Mouse (Mus musculus) forebrain, embryonic 14.5 days (tissue): Measurements from ENCODE around the gene Car3. TPM values are rescaled to one million over a fixed set of nuclear protein-coding genes. Genes with fewer than 3 reads are reported as not detected.

Source experiments
- ATAC-seq: fragments of 200-750 bp; cut with Nextera tagmentation; 2 replicates; pipeline ENCODE4 v1.8.0; 2017; ENCODE audit warnings: mild to moderate bottlenecking, moderate library complexity
- DNase-seq: peaks from one replicate; pipeline ENCODE4 v3.0.0-alpha.2; 2015; ENCODE audit warnings: low spot score
- H3K27ac ChIP-seq: fragments of 300-500 bp; sonication (generic); 2 replicates; pipeline ENCODE4 v1.5.1; 2014; ENCODE audit warnings: low read depth, mild to moderate bottlenecking, control low read depth, low read length, moderate library complexity
- H3K27me3 ChIP-seq: fragments of 300-500 bp; sonication (generic); replicated peaks from 2 replicates; pipeline ENCODE4 v1.6.1; 2014; ENCODE audit warnings: low read length, control low read depth, mixed read lengths; ENCODE audit not compliant: control insufficient read depth, insufficient read depth
- H3K36me3 ChIP-seq: fragments of 300-500 bp; sonication (generic); 2 replicates; pipeline ENCODE4 v1.6.1; 2014; ENCODE audit warnings: low read length, control low read depth; ENCODE audit not compliant: control insufficient read depth, insufficient read depth
- H3K4me1 ChIP-seq: fragments of 300-500 bp; sonication (generic); 2 replicates; pipeline ENCODE4 v1.6.1; 2014; ENCODE audit warnings: antibody characterized with exemption, low read length, control low read depth; ENCODE audit not compliant: control insufficient read depth, insufficient read depth
- H3K4me2 ChIP-seq: fragments of 300-500 bp; sonication (generic); 2 replicates; pipeline ENCODE4 v1.6.1; 2014; ENCODE audit warnings: mild to moderate bottlenecking, control low read depth, low read length
- H3K4me3 ChIP-seq: fragments of 300-500 bp; sonication (generic); 2 replicates; pipeline ENCODE4 v1.5.1; 2014; ENCODE audit warnings: low read depth, low read length, control low read depth
- H3K9ac ChIP-seq: fragments of 300-500 bp; sonication (generic); 2 replicates; pipeline ENCODE4 v1.6.1; 2014; ENCODE audit warnings: mild to moderate bottlenecking, low read length, control low read depth, moderate library complexity
- H3K9me3 ChIP-seq: fragments of 300-500 bp; sonication (generic); replicated peaks from 2 replicates; pipeline ENCODE4 v1.6.1; 2016; ENCODE audit warnings: low read length, control low read depth, mixed read lengths; ENCODE audit not compliant: control insufficient read depth
- WGBS: fragments of 180-500 bp; shearing (Covaris S2); extraction: QIAGEN DNeasy Blood & Tissue Kit; methylation state at CpG from one replicate; pipeline ENCODE4 v1.1.7; 2014; 5-methylcytosine and 5-hydroxymethylcytosine counted together
- polyA plus RNA-seq: library from polyadenylated mRNA; unstranded; fragments of >200 nt; fragmentation: Nextera tagmentation; extraction: Ambion mirVana; gene quantifications from 2 replicates; pipeline ENCODE4 v1.2.1, GENCODE M21; 2014

Gene Car3
- polyA plus RNA-seq, 1 experiment from 2014 or later = 1.1 TPM

DNA sequence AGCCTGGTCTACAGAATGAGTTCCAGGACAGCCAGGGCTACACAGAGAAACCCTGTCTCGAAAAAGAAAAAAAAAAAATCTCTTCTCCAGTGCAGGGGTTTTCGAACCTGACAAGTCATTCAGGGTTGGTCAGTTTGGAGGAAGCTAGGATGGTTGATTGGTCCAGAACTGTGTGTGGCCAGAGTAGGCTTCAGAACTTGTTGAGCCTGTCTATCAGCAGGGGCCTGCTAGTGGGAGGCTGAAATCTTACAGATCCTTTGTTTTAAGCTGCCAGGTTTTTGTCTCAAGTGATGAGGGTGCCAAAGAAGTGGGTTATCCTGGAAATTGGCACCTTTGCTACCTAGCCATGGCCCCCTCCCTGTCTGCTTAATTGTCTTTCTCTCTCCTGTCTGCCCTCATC, 25.8 kb downstream of the Car3 start:
- H3K4me2 ChIP-seq = no peak overlapping the region
- 60% methylated on average over 2 of the region's 2 CpGs for WGBS
- ATAC-seq = no peak
- 0 out of 2 replicates have a peak, but pooled peaks cover 4% of the 10 kb centered on the region for H3K27me3 ChIP-seq
- no peaks in the 10 kb centered on the region for H3K36me3 ChIP-seq
- DNase-seq = no peak
- H3K9ac ChIP-seq = no peak overlapping the region
- H3K4me1 ChIP-seq = no peaks in the 10 kb centered on the region
- H3K4me3 ChIP-seq = no peak overlapping the region
- no peaks in the 10 kb centered on the region for H3K9me3 ChIP-seq
- H3K27ac ChIP-seq = no peak overlapping the region

DNA sequence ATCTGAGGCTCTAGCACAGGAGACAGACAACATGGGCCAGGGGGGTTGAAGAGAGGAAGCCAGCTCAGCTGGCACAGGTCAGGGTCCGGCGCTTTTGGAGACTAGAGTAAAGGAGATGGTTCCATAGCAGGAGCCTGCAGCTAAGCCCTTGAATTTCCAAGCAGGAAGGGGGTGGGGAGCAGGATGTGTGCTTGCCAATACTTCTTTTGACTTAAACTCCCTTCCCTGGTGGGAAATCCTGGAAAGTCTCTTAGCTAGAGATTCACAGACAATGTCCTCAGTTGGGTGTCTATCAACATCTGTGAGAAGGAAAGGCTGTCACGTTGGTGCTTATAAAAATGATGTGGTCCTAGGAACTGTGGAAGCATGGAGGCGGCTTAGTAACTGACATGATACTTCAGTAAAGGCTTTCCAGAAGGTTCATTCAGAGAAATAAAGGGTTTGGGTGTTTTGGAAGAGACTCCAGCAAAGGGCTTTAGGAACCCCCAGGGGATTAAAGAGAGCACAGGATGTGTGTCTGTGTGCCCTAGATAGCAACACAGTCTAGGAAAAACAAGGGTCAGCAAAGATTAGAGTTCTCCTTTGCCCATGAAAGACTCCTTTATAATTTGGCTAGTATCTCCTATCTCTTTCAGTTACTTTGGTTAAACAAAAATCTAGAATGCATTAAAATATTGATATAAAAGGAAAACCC, 26.6 kb downstream of the Car3 start:
- Histone ChIP-seq H3K9me3 (no peaks in the 10 kb centered on the region), H3K4me2 (no peak overlapping the region), H3K4me1 (no peaks in the 10 kb centered on the region), H3K27me3 (0 out of 2 replicates have a peak, but pooled peaks cover 4% of the 10 kb centered on the region), H3K27ac (no peak overlapping the region), H3K9ac (no peak overlapping the region), H3K36me3 (no peaks in the 10 kb centered on the region), H3K4me3 (no peak overlapping the region)
- DNase-seq = no peak
- 38% methylated on average over 4 of the region's 4 CpGs for WGBS
- no peak for ATAC-seq

DNA sequence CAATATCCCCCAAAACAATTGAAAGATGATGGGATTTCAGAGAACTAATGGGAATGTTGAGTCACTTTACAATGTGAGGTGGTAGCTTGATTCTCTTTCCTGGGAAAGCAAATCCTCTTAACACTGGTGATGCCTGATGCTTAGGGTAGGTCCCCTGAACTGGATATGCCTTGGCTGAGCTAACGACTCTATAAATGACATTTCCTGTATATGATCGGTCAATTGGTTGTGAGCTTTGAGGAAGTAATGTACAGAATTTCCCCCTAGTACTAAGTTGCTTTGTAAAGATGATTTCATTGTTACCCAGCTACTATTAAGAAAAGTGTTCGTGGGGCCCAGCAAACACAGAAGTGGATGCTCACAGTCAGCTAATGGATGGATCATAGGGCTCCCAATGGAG, 29.7 kb downstream of the Car3 start:
- Histone ChIP-seq H3K27ac (no peak overlapping the region), H3K4me1 (no peaks in the 10 kb centered on the region), H3K27me3 (no peaks in the 10 kb centered on the region), H3K9ac (no peak overlapping the region), H3K4me3 (no peak overlapping the region), H3K9me3 (no peaks in the 10 kb centered on the region), H3K4me2 (no peak overlapping the region), H3K36me3 (no peaks in the 10 kb centered on the region)
- DNase-seq (no peak), ATAC-seq (no peak)
- 82% methylated on average over 3 of the region's 3 CpGs for WGBS

DNA sequence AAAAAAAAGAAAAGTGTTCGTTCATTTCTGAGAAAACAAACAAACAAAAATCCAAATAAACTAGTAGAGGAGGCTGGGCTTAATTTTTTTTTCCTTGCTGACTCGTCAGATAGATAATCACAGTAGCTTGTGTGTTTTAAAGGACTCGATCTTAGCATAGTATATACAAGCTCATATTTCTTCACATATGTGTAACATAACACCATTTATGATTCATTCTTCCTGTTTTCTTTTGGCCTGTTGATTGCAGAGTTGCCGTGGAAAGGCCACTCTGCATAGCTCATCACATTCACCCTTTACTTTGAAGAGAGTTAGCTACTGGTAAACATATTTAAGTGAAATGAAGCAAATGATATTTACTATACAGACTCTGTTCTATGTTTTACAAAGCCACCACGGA, 30.4 kb downstream of the Car3 start:
- H3K27ac ChIP-seq = no peak overlapping the region
- H3K4me1 ChIP-seq = no peaks in the 10 kb centered on the region
- no peak overlapping the region for H3K4me3 ChIP-seq
- H3K36me3 ChIP-seq = no peaks in the 10 kb centered on the region
- no peaks in the 10 kb centered on the region for H3K27me3 ChIP-seq
- no peak for ATAC-seq
- no peak for DNase-seq
- H3K4me2 ChIP-seq = no peak overlapping the region
- H3K9ac ChIP-seq = no peak overlapping the region
- WGBS = 80% methylated on average over 5 of the region's 5 CpGs
- H3K9me3 ChIP-seq = no peaks in the 10 kb centered on the region

DNA sequence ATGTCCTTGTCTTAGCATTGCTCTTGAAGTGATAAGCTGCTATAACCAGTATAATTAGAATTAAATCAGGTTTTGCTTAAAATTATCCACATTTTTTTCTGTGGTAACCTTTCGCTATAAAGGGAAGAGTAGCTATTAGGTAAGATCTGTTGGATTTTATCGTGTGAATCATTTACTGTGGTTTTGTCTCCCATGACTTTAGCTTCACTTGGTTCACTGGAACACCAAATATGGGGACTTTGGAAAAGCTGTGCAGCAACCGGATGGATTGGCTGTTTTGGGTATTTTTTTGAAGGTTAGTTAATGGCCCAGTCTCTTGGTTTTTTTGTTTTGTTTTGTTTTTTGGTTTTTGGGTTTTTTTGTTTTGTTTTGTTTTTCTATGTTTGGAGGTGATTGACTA, 32.0 kb downstream of the Car3 start:
- no peak overlapping the region for H3K4me2 ChIP-seq
- H3K9ac ChIP-seq = no peak overlapping the region
- no peaks in the 10 kb centered on the region for H3K4me1 ChIP-seq
- WGBS = 93% methylated on average over 3 of the region's 3 CpGs
- no peak overlapping the region for H3K27ac ChIP-seq
- H3K9me3 ChIP-seq = no peaks in the 10 kb centered on the region
- ATAC-seq = no peak
- no peak for DNase-seq
- no peak overlapping the region for H3K4me3 ChIP-seq
- H3K27me3 ChIP-seq = no peaks in the 10 kb centered on the region
- H3K36me3 ChIP-seq = no peaks in the 10 kb centered on the region

DNA sequence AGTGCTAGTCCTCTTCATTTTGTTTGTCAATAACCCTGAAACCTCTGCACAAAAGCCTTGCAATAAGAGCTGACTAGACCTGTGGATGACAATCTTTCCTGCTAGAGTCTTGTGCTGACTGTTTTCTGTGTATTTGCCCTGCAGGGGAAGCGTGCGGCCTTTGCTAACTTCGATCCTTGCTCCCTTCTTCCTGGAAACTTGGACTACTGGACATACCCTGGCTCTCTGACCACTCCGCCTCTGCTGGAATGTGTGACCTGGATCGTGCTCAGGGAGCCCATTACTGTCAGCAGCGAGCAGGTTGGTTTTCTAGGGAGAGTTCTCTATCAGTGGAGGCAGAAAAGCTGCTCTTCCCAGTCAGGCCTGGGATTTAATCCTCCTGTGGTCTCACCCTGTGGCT, 34.5 kb downstream of the Car3 start:
- Histone ChIP-seq H3K27me3 (no peaks in the 10 kb centered on the region), H3K9me3 (no peaks in the 10 kb centered on the region), H3K4me2 (no peak overlapping the region), H3K4me1 (no peaks in the 10 kb centered on the region), H3K27ac (no peak overlapping the region), H3K9ac (no peak overlapping the region), H3K4me3 (no peak overlapping the region), H3K36me3 (no peaks in the 10 kb centered on the region)
- no peak for DNase-seq
- no peak for ATAC-seq
- whole genome bisulfite sequencing = 78% methylated on average over 6 of the region's 6 CpGs

DNA sequence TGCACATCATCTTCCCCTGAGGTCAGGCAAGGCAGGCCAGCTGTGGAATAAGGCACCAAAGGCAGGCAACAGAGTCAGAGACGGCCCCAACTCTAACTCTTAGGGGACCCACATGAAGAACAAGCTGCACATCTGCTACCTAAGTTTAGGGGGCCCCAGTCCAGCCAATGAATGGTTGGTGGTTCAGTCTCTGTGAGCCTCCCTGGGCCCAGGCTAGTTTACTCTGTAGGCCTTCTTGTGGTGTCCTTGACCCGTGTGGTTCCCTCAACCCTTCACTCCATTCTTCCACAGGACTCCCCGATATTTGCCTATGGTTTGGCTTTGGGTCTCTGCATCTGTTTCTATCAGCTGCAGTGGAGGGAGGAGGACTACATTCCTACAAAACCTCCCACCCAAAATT, 40.1 kb downstream of the Car3 start:
- DNase-seq = no peak
- Histone ChIP-seq H3K9me3 (no peaks in the 10 kb centered on the region), H3K4me3 (no peak overlapping the region), H3K4me2 (no peak overlapping the region), H3K9ac (no peak overlapping the region), H3K27me3 (no peaks in the 10 kb centered on the region), H3K27ac (no peak overlapping the region), H3K36me3 (no peaks in the 10 kb centered on the region), H3K4me1 (no peaks in the 10 kb centered on the region)
- 88% methylated on average over 3 of the region's 3 CpGs for WGBS
- no peak for ATAC-seq

DNA sequence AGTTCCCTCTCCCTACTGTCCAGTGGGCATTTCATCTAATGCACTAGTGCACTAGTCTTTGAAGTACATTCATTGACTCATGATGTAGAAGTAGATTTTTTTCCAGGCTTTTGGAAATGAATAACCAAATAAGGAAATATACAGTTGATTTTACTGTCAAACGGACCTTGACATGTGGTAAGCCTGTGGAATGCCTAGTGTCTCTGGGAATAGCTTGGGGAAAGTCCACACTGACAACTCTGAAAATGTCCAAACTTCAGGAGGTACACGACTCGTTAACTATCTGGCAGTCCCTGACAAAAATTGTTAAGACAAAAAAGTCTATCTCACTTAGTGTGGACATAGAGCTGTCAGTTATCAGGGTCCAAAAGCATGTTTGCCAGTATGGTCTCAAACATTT, 40.9 kb downstream of the Car3 start:
- Histone ChIP-seq H3K27ac (no peak overlapping the region), H3K4me1 (no peaks in the 10 kb centered on the region), H3K36me3 (no peaks in the 10 kb centered on the region), H3K4me3 (no peak overlapping the region), H3K27me3 (no peaks in the 10 kb centered on the region), H3K9ac (no peak overlapping the region), H3K9me3 (no peaks in the 10 kb centered on the region), H3K4me2 (no peak overlapping the region)
- DNase-seq (no peak), ATAC-seq (no peak)
- 84% methylated on average over 3 of the region's 3 CpGs for WGBS

DNA sequence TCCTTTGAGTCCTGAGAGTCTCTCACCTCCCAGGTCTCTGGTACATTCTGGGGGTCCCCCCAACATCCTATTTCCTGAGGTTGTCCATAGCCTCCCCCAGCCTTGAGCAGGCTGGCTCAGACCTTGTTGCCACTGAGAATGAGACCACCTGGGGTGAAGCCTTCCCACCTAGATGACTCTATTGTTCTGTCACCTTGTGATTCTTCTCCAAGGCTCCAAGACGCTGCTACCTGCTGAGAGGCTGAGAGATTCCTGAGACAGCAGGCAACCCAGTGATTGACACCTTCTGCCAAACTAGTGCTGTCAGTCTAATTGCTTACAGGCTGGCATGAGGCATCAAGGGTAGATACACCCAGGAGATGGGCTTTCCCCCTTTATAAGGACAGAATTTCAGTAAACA, 44.0 kb downstream of the Car3 start:
- Histone ChIP-seq H3K4me3 (no peak overlapping the region), H3K9ac (no peak overlapping the region), H3K4me1 (no peaks in the 10 kb centered on the region), H3K27me3 (no peaks in the 10 kb centered on the region), H3K9me3 (no peaks in the 10 kb centered on the region), H3K36me3 (no peaks in the 10 kb centered on the region), H3K27ac (no peak overlapping the region), H3K4me2 (no peak overlapping the region)
- no peak for DNase-seq
- 47% methylated on average over 1 of the region's 1 CpGs for WGBS
- ATAC-seq = no peak
